Mouse (Mus musculus) heart, postnatal 0 days (tissue): ENCODE measurements around the gene Srrm3. TPM values are rescaled to one million over a fixed set of nuclear protein-coding genes. Genes with fewer than 3 reads are reported as not detected.

Experiments
- ATAC-seq: fragments of 200-750 bp; cut with Nextera tagmentation; 2 replicates; pipeline ENCODE4 v1.8.0; 2017; ENCODE audit warnings: low read depth, moderate number of reproducible peaks, moderate library complexity; ENCODE audit not compliant: insufficient read depth
- DNase-seq: peaks from one replicate; pipeline ENCODE4 v3.0.0-alpha.2; 2016; ENCODE audit warnings: low spot score
- H3K27ac ChIP-seq: fragments of 300-500 bp; sonication (generic); 2 replicates; pipeline ENCODE4 v1.5.1; 2014; ENCODE audit warnings: low read depth, mild to moderate bottlenecking
- H3K27me3 ChIP-seq: fragments of 300-500 bp; sonication (generic); 2 replicates; pipeline ENCODE4 v1.6.1; 2014; ENCODE audit warnings: low read length, mixed read lengths; ENCODE audit not compliant: control insufficient read depth, insufficient read depth
- H3K36me3 ChIP-seq: fragments of 300-500 bp; sonication (generic); replicated peaks from 2 replicates; pipeline ENCODE4 v1.6.1; 2014; ENCODE audit warnings: low read length, mixed read lengths; ENCODE audit not compliant: control insufficient read depth, insufficient read depth
- H3K4me1 ChIP-seq: fragments of 300-500 bp; sonication (generic); 2 replicates; pipeline ENCODE4 v1.6.1; 2014; ENCODE audit warnings: antibody characterized with exemption; ENCODE audit not compliant: control insufficient read depth, insufficient read depth
- H3K4me2 ChIP-seq: fragments of 300-500 bp; sonication (generic); 2 replicates; pipeline ENCODE4 v1.6.1; 2014; ENCODE audit warnings: low read depth, mild to moderate bottlenecking, low read length, moderate library complexity
- H3K4me3 ChIP-seq: fragments of 300-500 bp; sonication (generic); 2 replicates; pipeline ENCODE4 v1.5.1; 2014; ENCODE audit warnings: low read depth, low read length
- H3K9ac ChIP-seq: fragments of 300-500 bp; sonication (generic); replicated peaks from 2 replicates; pipeline ENCODE4 v1.6.1; 2014; ENCODE audit warnings: low read depth, low read length, mixed read lengths
- H3K9me3 ChIP-seq: fragments of 300-500 bp; sonication (generic); replicated peaks from 2 replicates; pipeline ENCODE4 v1.6.1; 2016; ENCODE audit warnings: low read length; ENCODE audit not compliant: control insufficient read depth
- CTCF ChIP-seq: IDR thresholded peaks from 2 replicates; pipeline ENCODE4 v1.5.1; 2016; ENCODE audit warnings: antibody characterized with exemption, control low read depth, low read depth
- EP300 ChIP-seq: IDR thresholded peaks from 2 replicates; pipeline ENCODE4 v1.6.1; 2016; ENCODE audit warnings: antibody characterized with exemption, low read depth
- WGBS: fragments of 180-500 bp; shearing (Covaris S2); extraction: QIAGEN DNeasy Blood & Tissue Kit; methylation state at CpG from one replicate; pipeline ENCODE4 v1.1.7; 2014; 5-methylcytosine and 5-hydroxymethylcytosine counted together
- polyA plus RNA-seq: library from polyadenylated mRNA; unstranded; fragments of >200 nt; fragmentation: Nextera tagmentation; extraction: Ambion mirVana; gene quantifications from 2 replicates; pipeline ENCODE4 v1.2.1, GENCODE M21; 2015
- total RNA-seq: library from RNA; depleted of rRNA; stranded (reverse); fragments of >200 nt; gene quantifications from 2 replicates; pipeline ENCODE4 v1.2.3, GENCODE M21; 2014; ENCODE audit warnings: low replicate concordance

Gene Srrm3
- total and polyA plus RNA-seq, 2 experiments from 2014 or later = 0.31 TPM; not detected in 1

- Histone ChIP-seq H3K9ac (no peak overlapping the region), H3K27me3 (peaks cover 71% of the 10 kb centered on the region), H3K27ac (no peak overlapping the region), H3K4me1 (no peaks in the 10 kb centered on the region), H3K4me2 (no peak overlapping the region), H3K36me3 (no peaks in the 10 kb centered on the region), H3K9me3 (no peaks in the 10 kb centered on the region), H3K4me3 (no peak overlapping the region)
- no peak for TF ChIP-seq EP300
- no peak for TF ChIP-seq CTCF
- ATAC-seq (no peak), DNase-seq (no peak)
- 6% methylated on average over 13 of the region's 14 CpGs for WGBS
Observed at GRCm38 (mm10) chr5:135851481-135851880, 44.8 kb downstream of the Srrm3 start.

- TF ChIP-seq EP300 = no peak
- TF ChIP-seq CTCF = no peak
- no peak overlapping the region for H3K9ac ChIP-seq
- H3K4me3 ChIP-seq = no peak overlapping the region
- H3K27ac ChIP-seq = no peak overlapping the region
- DNase-seq = no peak
- no peak for ATAC-seq
- no peaks in the 10 kb centered on the region for H3K9me3 ChIP-seq
- no peaks in the 10 kb centered on the region for H3K36me3 ChIP-seq
- no peak overlapping the region for H3K4me2 ChIP-seq
- H3K27me3 ChIP-seq = peaks cover 80% of the 10 kb centered on the region
- WGBS = 2% methylated on average over 10 of the region's 10 CpGs
- H3K4me1 ChIP-seq = no peaks in the 10 kb centered on the region
Observed at GRCm38 (mm10) chr5:135852421-135852820, 45.7 kb downstream of the Srrm3 start.

DNA sequence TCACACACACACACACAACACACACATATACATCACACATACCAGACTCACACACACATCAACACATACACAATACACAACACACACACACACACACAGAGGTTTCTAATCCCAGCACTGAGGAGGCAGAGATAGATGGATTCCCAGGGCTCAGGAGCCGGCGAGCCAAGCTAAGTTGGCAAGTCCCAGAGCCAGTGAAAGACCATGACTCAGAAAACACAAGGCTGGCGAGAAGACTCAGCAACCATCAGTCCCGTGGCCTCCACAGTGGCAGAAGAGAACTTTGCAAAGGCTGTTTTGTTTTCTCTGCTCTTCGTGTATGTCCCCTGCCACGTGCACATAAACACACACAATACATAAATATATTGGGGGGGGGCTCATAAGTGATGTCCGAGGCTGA lies 47.0 kb downstream of the Srrm3 start:
- Histone ChIP-seq H3K27me3 (peaks cover 94% of the 10 kb centered on the region), H3K9ac (no peak overlapping the region), H3K4me1 (no peaks in the 10 kb centered on the region), H3K36me3 (no peaks in the 10 kb centered on the region), H3K4me3 (no peak overlapping the region), H3K9me3 (no peaks in the 10 kb centered on the region), H3K27ac (no peak overlapping the region), H3K4me2 (no peak overlapping the region)
- ATAC-seq (no peak), DNase-seq (no peak)
- TF ChIP-seq EP300 = no peak
- no peak for TF ChIP-seq CTCF
- WGBS = 45% methylated on average over 7 of the region's 7 CpGs

- Histone ChIP-seq H3K27ac (no peak overlapping the region), H3K9me3 (no peaks in the 10 kb centered on the region), H3K36me3 (no peaks in the 10 kb centered on the region), H3K4me1 (no peaks in the 10 kb centered on the region), H3K4me3 (no peak overlapping the region), H3K9ac (no peak overlapping the region), H3K4me2 (no peak overlapping the region), H3K27me3 (peaks cover 92% of the 10 kb centered on the region)
- peak; percentile 45 for DNase-seq
- 0% methylated on average over 3 of the region's 4 CpGs for WGBS
- peak; percentile 91 for TF ChIP-seq CTCF
- TF ChIP-seq EP300 = no peak
- ATAC-seq = peak; percentile 67; the same call in 1 of the 2 replicates
Observed at GRCm38 (mm10) chr5:135855156-135855555, 48.5 kb downstream of the Srrm3 start.

DNA sequence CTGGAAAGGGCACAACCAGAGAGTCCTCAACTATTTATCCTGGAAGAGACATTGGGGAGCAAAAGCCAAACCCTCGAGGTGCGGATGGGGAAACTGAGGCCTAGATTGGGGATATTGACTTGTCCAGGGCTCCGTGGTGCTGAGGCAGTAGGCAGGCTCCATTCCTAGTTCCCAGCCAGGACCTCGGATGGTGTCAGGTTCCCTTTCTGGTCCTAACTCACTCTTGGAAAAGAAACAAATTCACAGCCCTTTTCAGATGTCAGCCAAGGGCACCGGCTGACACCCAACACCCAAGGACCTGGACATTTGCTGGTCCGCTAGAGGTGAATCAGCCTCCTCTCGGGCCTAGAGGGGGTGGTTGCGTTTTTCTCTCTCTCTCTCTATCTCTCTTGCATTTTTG lies 60.0 kb downstream of the Srrm3 start:
- Histone ChIP-seq H3K27me3 (peaks cover 70% of the 10 kb centered on the region), H3K4me2 (no peak overlapping the region), H3K36me3 (no peaks in the 10 kb centered on the region), H3K4me3 (no peak overlapping the region), H3K27ac (no peak overlapping the region), H3K4me1 (0 out of 2 replicates have a peak, but pooled peaks cover 5% of the 10 kb centered on the region), H3K9me3 (no peaks in the 10 kb centered on the region), H3K9ac (no peak overlapping the region)
- no peak for TF ChIP-seq EP300
- TF ChIP-seq CTCF = no peak
- ATAC-seq (no peak), DNase-seq (no peak)
- 43% methylated on average over 8 of the region's 8 CpGs for WGBS
